Mouse (Mus musculus) CH12.LX (cell line): Measurements from ENCODE around the gene Myom3. TPM values are rescaled to one million over a fixed set of nuclear protein-coding genes. Genes with fewer than 3 reads are reported as not detected.
"Not testable (repeated sequence)": the region's sequence is repeated elsewhere in the genome, so short reads cannot be mapped to it uniquely, and the experiment has no call there.

Experiments used
- DNase-seq: peaks from one replicate; pipeline ENCODE4 v3.0.0-alpha.2; 2013; ENCODE audit errors: extremely low read depth
- H3K27ac ChIP-seq: 2 replicates; pipeline ENCODE4 v1.5.1; 2012; ENCODE audit warnings: low read depth, mild to moderate bottlenecking, control low read depth, moderate library complexity; ENCODE audit not compliant: insufficient read depth
- H3K27me3 ChIP-seq: replicated peaks from 2 replicates; pipeline ENCODE3; 2012; ENCODE audit warnings: inconsistent platforms
- H3K36me3 ChIP-seq, 2 experiments: replicated peaks in 1 of 2; 2 replicates each; pipeline versions ENCODE3 to v1.6.1; 2012; ENCODE audit warnings: inconsistent platforms in 1 of 2, low read length in 1 of 2, mild to moderate bottlenecking in 1 of 2, mixed read lengths in 1 of 2, moderate library complexity in 1 of 2; ENCODE audit not compliant: control insufficient read depth in 1 of 2, insufficient read depth in 1 of 2
- H3K4me1 ChIP-seq, 2 experiments: 2 replicates each; pipeline ENCODE4 v1.6.1; 2012; ENCODE audit warnings: inconsistent platforms in 1 of 2, moderate library complexity in 1 of 2; ENCODE audit not compliant: insufficient read depth in 2 of 2, control insufficient read depth in 1 of 2
- H3K4me2 ChIP-seq: 2 replicates; pipeline ENCODE4 v1.6.1; 2012; ENCODE audit warnings: low read depth, mild to moderate bottlenecking, control low read depth; ENCODE audit not compliant: poor library complexity, insufficient read depth, severe bottlenecking
- H3K4me3 ChIP-seq, 3 experiments: fragments of 150-350 bp in 1 of 3; sonication (generic) in 1 of 3; replicated peaks in 1 of 3; 2 replicates each; pipeline versions ENCODE3 to v1.5.1; 2011 to 2012; ENCODE audit warnings: low read depth in 2 of 3, low read length in 2 of 3, mild to moderate bottlenecking in 2 of 3, moderate library complexity in 2 of 3, control low read depth in 1 of 3, improper control_type of control experiment in 1 of 3, inconsistent platforms in 1 of 3, mixed read lengths in 1 of 3; ENCODE audit not compliant: poor library complexity in 1 of 3
- H3K79me2 ChIP-seq: replicated peaks from 2 replicates; pipeline ENCODE4 v1.6.1; 2012; ENCODE audit warnings: mild to moderate bottlenecking, moderate library complexity; ENCODE audit not compliant: control insufficient read depth, poor library complexity, insufficient read depth, severe bottlenecking; ENCODE audit errors: extremely low read depth
- H3K9ac ChIP-seq: 2 replicates; pipeline ENCODE4 v1.6.1; 2012; ENCODE audit warnings: low read depth, mild to moderate bottlenecking, control low read depth, moderate library complexity; ENCODE audit not compliant: insufficient read depth
- H3K9me3 ChIP-seq: replicated peaks from 2 replicates; pipeline ENCODE3; 2012; ENCODE audit warnings: low read length, inconsistent platforms, mixed read lengths
- BHLHE40 ChIP-seq: IDR thresholded peaks from 2 replicates; pipeline ENCODE4 v1.6.1; 2011; ENCODE audit warnings: mild to moderate bottlenecking, low read depth, low read length, improper control_type of control experiment
- CHD2 ChIP-seq: IDR thresholded peaks from 2 replicates; pipeline ENCODE4 v1.6.1; 2011; ENCODE audit warnings: low read length, improper control_type of control experiment
- CTCF ChIP-seq, 2 experiments: IDR thresholded peaks in 1 of 2; conservative IDR thresholded peaks in 1 of 2; 2 replicates each; pipeline ENCODE4 v1.5.1; 2011 to 2012; ENCODE audit warnings: low read depth in 2 of 2, low read length in 2 of 2, improper control_type of control experiment in 1 of 2, inconsistent platforms in 1 of 2, mild to moderate bottlenecking in 1 of 2, moderate library complexity in 1 of 2
- EP300 ChIP-seq: IDR thresholded peaks from 2 replicates; pipeline ENCODE4 v1.6.1; 2011; ENCODE audit warnings: low read length, improper control_type of control experiment
- GABPA ChIP-seq: IDR thresholded peaks from 2 replicates; pipeline ENCODE4 v1.6.1; 2012; ENCODE audit warnings: low read depth, low read length, improper control_type of control experiment, inconsistent platforms; ENCODE audit not compliant: insufficient replicate concordance
- IRF4 ChIP-seq: IDR thresholded peaks from 2 replicates; pipeline ENCODE4 v1.6.1; 2014; ENCODE audit warnings: low read depth, mild to moderate bottlenecking, inconsistent platforms, low read length, improper control_type of control experiment
- NRF1 ChIP-seq: IDR thresholded peaks from 2 replicates; pipeline ENCODE4 v1.6.1; 2014; ENCODE audit warnings: low read depth, mild to moderate bottlenecking, inconsistent platforms, low read length, improper control_type of control experiment, moderate library complexity
- UBTF ChIP-seq: IDR thresholded peaks from 2 replicates; pipeline ENCODE4 v1.6.1; 2012; ENCODE audit warnings: low read depth, mild to moderate bottlenecking, inconsistent platforms, low read length, improper control_type of control experiment, moderate library complexity
- USF2 ChIP-seq: conservative IDR thresholded peaks from 2 replicates; pipeline ENCODE4 v1.6.1; 2011; ENCODE audit warnings: low read depth, low read length, improper control_type of control experiment
- ZKSCAN1 ChIP-seq: IDR thresholded peaks from 2 replicates; pipeline ENCODE4 v1.6.1; 2012; ENCODE audit warnings: low read depth, inconsistent platforms, low read length, improper control_type of control experiment, borderline replicate concordance
- dilution Hi-C: fragments of 300-500 bp; cut with MboI; formaldehyde crosslinking; loops from 2 replicates; pipeline ENCODE4 v1.14.3; 2020; ENCODE audit warnings: low sequenced_read_pairs; ENCODE audit not compliant: extremely low pct_unique_long_range_greater_than_20kb, extremely low pct_ligation_motif_present
- in situ Hi-C: fragments of 300-500 bp; cut with MboI; formaldehyde crosslinking; loops from 3 replicates; pipeline ENCODE4 v1.14.3; 2019; ENCODE audit warnings: low sequenced_read_pairs, low pct_ligation_motif_present, low pct_unique_long_range_greater_than_20kb, mixed read lengths
- polyA plus RNA-seq: library from polyadenylated mRNA; unstranded; fragments of >175 nt; gene quantifications from 2 replicates; pipeline ENCODE4 v1.2.1, GENCODE M21; 2012; ENCODE audit warnings: low read depth; ENCODE audit not compliant: insufficient read length
- total RNA-seq, 2 experiments: library from RNA; depleted of rRNA; stranded (reverse); fragments of 300-350 nt in 1 of 2; fragments of >200 nt in 1 of 2; gene quantifications; 2 replicates each; pipeline ENCODE4 v1.2.3; 2012 to 2014

The Myom3 gene
- total and polyA plus RNA-seq, 3 experiments: 0.04 TPM; not detected in 2

GRCm38 (mm10) chr4:135714776-135715175 lies 44.7 kb upstream of the Myom3 start:
- no peaks in the 10 kb centered on the region for H3K79me2 ChIP-seq
- peaks cover 17% of the 10 kb centered on the region for H3K9me3 ChIP-seq
- H3K27me3 ChIP-seq: peaks cover 21% of the 10 kb centered on the region
- TF ChIP-seq USF2 (no peak), BHLHE40 (0 out of 2 replicates have a peak, but pooled peaks have one; percentile 3)
- DNase-seq: no peak
- H3K4me3 ChIP-seq: no peak overlapping the region
- H3K27ac ChIP-seq: no peak overlapping the region
- H3K4me1 ChIP-seq: peaks cover 4 to 18% of the 10 kb centered on the region in 2 experiments; a peak in 3 of 4 replicates
- in situ Hi-C loops: no loop called here
- no peak overlapping the region for H3K4me2 ChIP-seq
- H3K9ac ChIP-seq: no peak overlapping the region
- dilution Hi-C loops: no loop called here
- no peaks in the 10 kb centered on the region for H3K36me3 ChIP-seq

GRCm38 (mm10) chr4:135716438-135716837 lies 43.1 kb upstream of the Myom3 start:
- dilution Hi-C loops, in situ Hi-C loops, H3K4me2 ChIP-seq, H3K36me3 ChIP-seq, H3K9ac ChIP-seq, H3K4me3 ChIP-seq, H3K27ac ChIP-seq, H3K79me2 ChIP-seq, DNase-seq: not testable (repeated sequence)
- peaks cover 16% of the 10 kb centered on the region for H3K27me3 ChIP-seq
- peaks cover 22% of the 10 kb centered on the region for H3K9me3 ChIP-seq
- H3K4me1 ChIP-seq: peaks cover 4 to 18% of the 10 kb centered on the region in 2 experiments; a peak in 3 of 4 replicates

GRCm38 (mm10) chr4:135722540-135723290 lies 36.8 kb upstream of the Myom3 start:
- peaks cover 25% of the 10 kb centered on the region for H3K9me3 ChIP-seq
- H3K27me3 ChIP-seq: peaks cover 22% of the 10 kb centered on the region
- no peak overlapping the region for H3K4me3 ChIP-seq
- H3K36me3 ChIP-seq: no peaks in the 10 kb centered on the region
- in situ Hi-C loops (no loop called here), dilution Hi-C loops (no loop called here)
- no peak overlapping the region for H3K4me2 ChIP-seq
- no peak overlapping the region for H3K27ac ChIP-seq
- no peak overlapping the region for H3K9ac ChIP-seq
- DNase-seq: no peak
- H3K79me2 ChIP-seq: no peaks in the 10 kb centered on the region
- no peaks in the 10 kb centered on the region for H3K4me1 ChIP-seq
- TF ChIP-seq ZKSCAN1: no peak
- no peak for TF ChIP-seq CHD2
- TF ChIP-seq GABPA: no peak
- TF ChIP-seq UBTF: no peak
- no peak for TF ChIP-seq IRF4
- TF ChIP-seq NRF1: no peak
- no peak for TF ChIP-seq EP300
- peak; percentile 7 to 32; a peak in 2 of 4 replicates for TF ChIP-seq CTCF (conservative IDR thresholded peaks at IDR 0.05 in 1 of 2, IDR thresholded peaks at IDR 0.05 in 1 of 2; ENCODE audit: low read depth in 2 of 2, low read length in 2 of 2)
